Mouse (Mus musculus) liver, embryonic 14.5 days (tissue): ENCODE results near the gene Arl6ip4.

ENCODE experiments used
- CTCF ChIP-seq: IDR thresholded peaks from 2 replicates; pipeline ENCODE4 v1.5.1; 2016; ENCODE audit warnings: antibody characterized with exemption, low read depth, control low read depth
- EP300 ChIP-seq: IDR thresholded peaks from 2 replicates; pipeline ENCODE4 v1.6.1; 2016; ENCODE audit warnings: antibody characterized with exemption, low read depth

- TF ChIP-seq CTCF (no peak), EP300 (no peak)
Observed at GRCm38 (mm10) chr5:124163445-124163844, 47.6 kb downstream of the Arl6ip4 start.
